Mouse (Mus musculus): Measurements from ENCODE around the gene Pyroxd2. TPM values are rescaled to one million over a fixed set of nuclear protein-coding genes. Genes with fewer than 3 reads are reported as not detected.
A peak's percentile ranks its signal among the peaks of the same experiment; 100 is the strongest.
"Not testable (repeated sequence)": the region's sequence is repeated elsewhere in the genome, so short reads cannot be mapped to it uniquely, and the experiment has no call there.

Pyroxd2 gene
- polyA plus RNA-seq, 1 experiment from 2014 or later = 13.8 TPM

- Histone ChIP-seq H3K4me3 (ENCODE audit: low read depth, low read length) (no peak overlapping the region), H3K9ac (ENCODE audit: low read depth, low read length) (no peak overlapping the region), H3K27me3 (replicated peaks; ENCODE audit: control insufficient read depth, insufficient read depth, low read length) (no peaks in the 10 kb centered on the region), H3K4me2 (replicated peaks; ENCODE audit: low read depth) (no peak overlapping the region), H3K9me3 (ENCODE audit: control insufficient read depth) (no peaks in the 10 kb centered on the region), H3K27ac (ENCODE audit: low read depth, low read length) (no peak overlapping the region), H3K4me1 (replicated peaks; ENCODE audit: control insufficient read depth, insufficient read depth, low read length) (0 out of 2 replicates have a peak, but pooled peaks cover 2% of the 10 kb centered on the region), H3K36me3 (ENCODE audit: control insufficient read depth, insufficient read depth) (no peaks in the 10 kb centered on the region)
- no peak for TF ChIP-seq CTCF (IDR thresholded peaks at IDR 0.05; ENCODE audit: low read depth)
- ATAC-seq = no peak
- WGBS = 34% methylated on average over 4 of the region's 4 CpGs
Measured at GRCm38 (mm10) chr19:42689786-42690185, 62.8 kb downstream of the Pyroxd2 start.

- no peak overlapping the region for H3K4me3 ChIP-seq (ENCODE audit: low read depth, low read length)
- TF ChIP-seq CTCF (IDR thresholded peaks at IDR 0.05; ENCODE audit: low read depth) = no peak
- no peak overlapping the region for H3K27ac ChIP-seq (ENCODE audit: low read depth, low read length)
- 0 out of 2 replicates have a peak, but pooled peaks cover 2% of the 10 kb centered on the region for H3K4me1 ChIP-seq (replicated peaks; ENCODE audit: control insufficient read depth, insufficient read depth, low read length)
- no peaks in the 10 kb centered on the region for H3K27me3 ChIP-seq (replicated peaks; ENCODE audit: control insufficient read depth, insufficient read depth, low read length)
- H3K9ac ChIP-seq (ENCODE audit: low read depth, low read length) = no peak overlapping the region
- H3K36me3 ChIP-seq (ENCODE audit: control insufficient read depth, insufficient read depth) = no peaks in the 10 kb centered on the region
- no peak for ATAC-seq
- H3K9me3 ChIP-seq (ENCODE audit: control insufficient read depth) = no peaks in the 10 kb centered on the region
- 80% methylated on average over 11 of the region's 11 CpGs for WGBS
- no peak overlapping the region for H3K4me2 ChIP-seq (replicated peaks; ENCODE audit: low read depth)
Measured at GRCm38 (mm10) chr19:42689321-42689720, 63.3 kb downstream of the Pyroxd2 start.

- H3K4me1 ChIP-seq (replicated peaks; ENCODE audit: control insufficient read depth, insufficient read depth, low read length); H3K36me3 ChIP-seq (ENCODE audit: control insufficient read depth, insufficient read depth); ATAC-seq; H3K4me3 ChIP-seq (ENCODE audit: low read depth, low read length); H3K9me3 ChIP-seq (ENCODE audit: control insufficient read depth); H3K27ac ChIP-seq (ENCODE audit: low read depth, low read length); H3K9ac ChIP-seq (ENCODE audit: low read depth, low read length); H3K27me3 ChIP-seq (replicated peaks; ENCODE audit: control insufficient read depth, insufficient read depth, low read length); H3K4me2 ChIP-seq (replicated peaks; ENCODE audit: low read depth): not testable (repeated sequence)
- 71% methylated on average over 2 of the region's 2 CpGs for WGBS
Measured at GRCm38 (mm10) chr19:42682776-42683175, 69.8 kb downstream of the Pyroxd2 start.

- Histone ChIP-seq H3K9ac (ENCODE audit: low read depth, low read length) (no peak overlapping the region), H3K4me2 (replicated peaks; ENCODE audit: low read depth) (no peak overlapping the region), H3K9me3 (ENCODE audit: control insufficient read depth) (0 out of 2 replicates have a peak, but pooled peaks cover 2% of the 10 kb centered on the region), H3K27ac (ENCODE audit: low read depth, low read length) (no peak overlapping the region), H3K4me1 (replicated peaks; ENCODE audit: control insufficient read depth, insufficient read depth, low read length) (no peaks in the 10 kb centered on the region), H3K27me3 (replicated peaks; ENCODE audit: control insufficient read depth, insufficient read depth, low read length) (no peaks in the 10 kb centered on the region), H3K4me3 (ENCODE audit: low read depth, low read length) (no peak overlapping the region), H3K36me3 (ENCODE audit: control insufficient read depth, insufficient read depth) (no peaks in the 10 kb centered on the region)
- no peak for TF ChIP-seq CTCF (IDR thresholded peaks at IDR 0.05; ENCODE audit: low read depth)
- no peak for ATAC-seq
- 45% methylated on average over 10 of the region's 10 CpGs for WGBS
Measured at GRCm38 (mm10) chr19:42678191-42678590, 74.4 kb downstream of the Pyroxd2 start.

GRCm38 (mm10) chr19:42677452-42677851, 75.1 kb downstream of the Pyroxd2 start:
- H3K9ac ChIP-seq (ENCODE audit: low read depth, low read length) = no peak overlapping the region
- WGBS = 68% methylated on average over 3 of the region's 3 CpGs
- H3K27ac ChIP-seq (ENCODE audit: low read depth, low read length) = no peak overlapping the region
- no peak overlapping the region for H3K4me2 ChIP-seq (replicated peaks; ENCODE audit: low read depth)
- H3K4me3 ChIP-seq (ENCODE audit: low read depth, low read length) = no peak overlapping the region
- ATAC-seq = peak; percentile 53; the same call in 1 of the 2 replicates
- H3K9me3 ChIP-seq (ENCODE audit: control insufficient read depth) = 0 out of 2 replicates have a peak, but pooled peaks cover 2% of the 10 kb centered on the region
- no peaks in the 10 kb centered on the region for H3K36me3 ChIP-seq (ENCODE audit: control insufficient read depth, insufficient read depth)
- no peak for TF ChIP-seq CTCF (IDR thresholded peaks at IDR 0.05; ENCODE audit: low read depth)
- H3K27me3 ChIP-seq (replicated peaks; ENCODE audit: control insufficient read depth, insufficient read depth, low read length) = no peaks in the 10 kb centered on the region
- H3K4me1 ChIP-seq (replicated peaks; ENCODE audit: control insufficient read depth, insufficient read depth, low read length) = no peaks in the 10 kb centered on the region

GRCm38 (mm10) chr19:42676931-42677330, 75.6 kb downstream of the Pyroxd2 start:
- H3K9ac ChIP-seq (ENCODE audit: low read depth, low read length) = no peak overlapping the region
- no peaks in the 10 kb centered on the region for H3K27me3 ChIP-seq (replicated peaks; ENCODE audit: control insufficient read depth, insufficient read depth, low read length)
- H3K4me3 ChIP-seq (ENCODE audit: low read depth, low read length) = no peak overlapping the region
- H3K4me2 ChIP-seq (replicated peaks; ENCODE audit: low read depth) = no peak overlapping the region
- 0 out of 2 replicates have a peak, but pooled peaks cover 2% of the 10 kb centered on the region for H3K9me3 ChIP-seq (ENCODE audit: control insufficient read depth)
- WGBS = 81% methylated on average over 3 of the region's 3 CpGs
- H3K4me1 ChIP-seq (replicated peaks; ENCODE audit: control insufficient read depth, insufficient read depth, low read length) = no peaks in the 10 kb centered on the region
- H3K27ac ChIP-seq (ENCODE audit: low read depth, low read length) = no peak overlapping the region
- no peaks in the 10 kb centered on the region for H3K36me3 ChIP-seq (ENCODE audit: control insufficient read depth, insufficient read depth)
- no peak for ATAC-seq
- TF ChIP-seq CTCF (IDR thresholded peaks at IDR 0.05; ENCODE audit: low read depth) = no peak

Other genes with a start within 250 kb of the Pyroxd2 start
- 12.4 and 13.7 TPM in 2 replicates for gene R3hcc1l, start 234.0 kb downstream of the Pyroxd2 start, polyA plus RNA-seq (2015; fragmentation: Nextera tagmentation; extraction: Ambion mirVana)
- 0.78 and 0.99 TPM in 2 replicates for gene Loxl4, start 140.0 kb downstream of the Pyroxd2 start, polyA plus RNA-seq (2015; fragmentation: Nextera tagmentation; extraction: Ambion mirVana)
- 14.9 and 15.6 TPM in 2 replicates for gene Hps1, start 27.2 kb upstream of the Pyroxd2 start, polyA plus RNA-seq (2015; fragmentation: Nextera tagmentation; extraction: Ambion mirVana)

Data from intestine, postnatal 0 days (tissue).